Mouse (Mus musculus): ENCODE measurements around the gene Dennd2c. TPM values are rescaled to one million over a fixed set of nuclear protein-coding genes. Genes with fewer than 3 reads are reported as not detected.
"Not testable (repeated sequence)": the region's sequence is repeated elsewhere in the genome, so short reads cannot be mapped to it uniquely, and the experiment has no call there.

Dennd2c gene
- polyA plus RNA-seq, 1 experiment from 2014 or later, result 8.6 TPM

DNA sequence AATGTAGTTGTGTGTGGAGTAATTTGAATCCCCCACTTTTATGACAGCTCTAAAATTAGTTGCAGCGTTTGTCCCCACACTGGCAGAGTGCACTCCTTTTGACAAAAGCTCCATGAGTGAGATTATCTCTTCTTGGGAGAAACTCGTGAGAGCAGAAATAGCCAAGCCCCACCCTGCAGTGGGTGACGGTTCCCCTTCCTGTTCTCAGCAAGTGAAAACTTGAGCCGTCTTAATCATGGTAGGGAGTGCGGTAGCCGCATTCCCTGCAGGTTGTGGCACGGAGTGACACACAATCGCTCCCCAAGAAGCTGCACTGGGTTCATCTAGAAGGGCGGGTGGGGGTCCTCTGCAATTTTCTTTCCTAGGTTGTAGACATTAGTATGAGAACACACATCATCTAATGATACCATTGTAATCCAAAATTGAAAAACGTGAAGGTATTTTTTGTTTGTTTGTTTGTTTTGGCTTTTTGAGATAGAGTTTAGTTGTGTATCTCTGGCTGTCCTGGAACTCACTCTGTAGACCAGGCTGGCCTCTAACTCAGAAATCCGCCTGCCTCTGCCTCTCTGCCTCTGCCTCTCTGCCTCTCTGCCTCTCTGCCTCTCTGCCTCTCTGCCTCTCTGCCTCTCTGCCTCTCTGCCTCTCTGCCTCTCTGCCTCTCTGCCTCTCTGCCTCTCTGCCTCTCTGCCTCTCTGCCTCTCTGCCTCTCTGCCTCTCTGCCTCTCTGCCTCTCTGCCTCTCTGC is 37.9 kb downstream of the Dennd2c start:
- Histone ChIP-seq H3K36me3 (peaks cover 64% of the 10 kb centered on the region), H3K4me3 (replicated peaks) (peak overlapping the region; percentile 48), H3K4me2 (peak overlapping the region; percentile 69), H3K9ac (peak overlapping the region; percentile 70), H3K27ac (peak overlapping the region; percentile 88), H3K4me1 (replicated peaks) (peaks cover 49% of the 10 kb centered on the region)
- not testable (repeated sequence) for H3K9me3 ChIP-seq (replicated peaks); H3K27me3 ChIP-seq
- ATAC-seq (ENCODE audit: low read depth), result peak; percentile 92
- DNase-seq, result peak; percentile 58
- 27% methylated on average over 11 of the region's 11 CpGs for WGBS (ENCODE audit: insufficient replicate concordance)

DNA sequence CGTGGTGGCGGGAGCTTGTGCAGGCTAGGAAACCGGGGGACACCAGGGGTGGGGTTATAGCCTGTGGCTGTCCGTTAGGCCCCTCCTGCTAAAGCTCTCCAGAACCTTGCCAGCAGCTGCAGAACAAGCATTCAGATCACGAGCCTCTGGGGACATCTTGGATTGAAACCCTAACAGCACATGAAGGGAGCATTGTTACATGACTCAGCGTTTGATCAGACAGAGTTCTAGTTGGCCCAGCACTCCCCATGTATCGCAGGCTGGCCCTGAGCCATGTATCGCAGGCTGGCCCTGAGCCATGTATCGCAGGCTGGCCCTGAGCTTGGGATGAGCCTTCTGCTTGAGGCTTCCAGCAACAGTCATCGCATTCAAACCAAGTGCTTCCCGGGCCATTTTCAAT is 38.9 kb downstream of the Dennd2c start:
- 82% methylated on average over 11 of the region's 11 CpGs for WGBS (ENCODE audit: insufficient replicate concordance)
- H3K27me3 ChIP-seq, result no peaks in the 10 kb centered on the region
- H3K4me3 ChIP-seq (replicated peaks), result no peak overlapping the region
- peak overlapping the region; percentile 88 for H3K27ac ChIP-seq
- H3K36me3 ChIP-seq, result peaks cover 70% of the 10 kb centered on the region
- H3K4me2 ChIP-seq, result peak overlapping the region; percentile 7
- peak overlapping the region; percentile 47; the same call in 1 of the 2 replicates for H3K9ac ChIP-seq
- no peaks in the 10 kb centered on the region for H3K9me3 ChIP-seq (replicated peaks)
- H3K4me1 ChIP-seq (replicated peaks), result peaks cover 49% of the 10 kb centered on the region
- DNase-seq, result no peak
- ATAC-seq (ENCODE audit: low read depth), result peak; percentile 29

DNA sequence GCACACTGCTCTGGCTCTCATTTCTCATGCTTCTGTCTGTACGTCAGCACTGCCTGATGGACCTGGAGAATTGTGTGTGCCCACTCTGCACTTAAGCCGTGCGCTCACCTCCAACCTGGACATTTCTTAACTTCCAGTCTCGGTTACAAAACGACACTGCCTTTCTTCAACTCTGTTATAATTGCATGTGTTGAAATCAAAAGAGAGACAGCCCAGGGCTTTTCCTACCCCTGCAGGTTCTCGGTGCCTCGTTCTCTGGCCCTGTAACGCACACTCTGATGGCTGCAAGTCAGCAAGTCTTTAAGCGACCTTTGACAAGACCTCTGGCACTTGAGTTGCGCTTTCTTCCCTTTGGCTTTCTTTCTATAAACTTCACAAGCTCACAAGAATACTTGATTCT is 40.0 kb downstream of the Dennd2c start:
- ATAC-seq (ENCODE audit: low read depth), result no peak
- Histone ChIP-seq H3K27ac (no peak overlapping the region), H3K27me3 (no peaks in the 10 kb centered on the region), H3K9me3 (replicated peaks) (no peaks in the 10 kb centered on the region), H3K4me3 (replicated peaks) (no peak overlapping the region), H3K4me1 (replicated peaks) (peaks cover 43% of the 10 kb centered on the region), H3K4me2 (no peak overlapping the region), H3K36me3 (peaks cover 70% of the 10 kb centered on the region), H3K9ac (no peak overlapping the region)
- no peak for DNase-seq
- 86% methylated on average over 10 of the region's 10 CpGs for WGBS (ENCODE audit: insufficient replicate concordance)

DNA sequence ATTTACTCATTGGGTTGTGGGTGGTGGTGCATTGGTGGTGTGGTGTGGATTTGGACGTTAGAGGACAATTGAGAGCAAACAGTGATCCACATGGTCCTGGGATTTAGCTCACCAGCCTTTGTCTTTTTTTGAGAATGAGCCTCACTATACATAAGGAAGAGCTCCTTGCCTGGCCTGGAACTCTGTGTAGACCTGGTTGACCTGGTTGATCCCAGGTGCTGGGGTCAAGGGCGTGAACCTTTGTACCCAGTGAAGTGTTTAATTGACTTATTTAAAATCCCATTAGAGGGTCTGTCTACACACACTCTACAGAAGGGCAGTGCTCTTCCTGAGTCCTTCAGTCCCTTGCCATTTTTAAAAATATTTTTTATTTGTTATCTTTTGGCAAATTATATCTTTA is 42.9 kb downstream of the Dennd2c start:
- WGBS (ENCODE audit: insufficient replicate concordance), result 80% methylated on average over 2 of the region's 2 CpGs
- no peak overlapping the region for H3K4me2 ChIP-seq
- no peak for ATAC-seq (ENCODE audit: low read depth)

DNA sequence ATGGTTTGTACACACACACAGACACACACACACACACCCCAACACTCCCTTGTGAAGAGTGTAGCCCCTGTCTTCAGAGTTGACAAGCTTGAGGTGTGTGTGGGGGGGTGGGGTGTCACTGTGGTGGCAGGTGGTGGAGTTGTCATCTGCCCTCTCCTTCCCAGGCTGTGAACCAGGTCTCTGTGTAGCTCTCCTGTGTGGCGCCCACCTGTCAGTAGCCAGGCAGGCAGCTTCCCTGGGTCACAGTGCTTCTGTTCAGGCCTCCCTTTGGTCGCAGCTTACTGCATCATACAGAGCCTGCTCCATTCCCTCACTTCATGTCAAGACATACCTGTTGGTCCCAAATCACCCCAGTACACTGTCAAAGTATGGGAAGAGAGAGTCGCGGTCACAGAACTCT is 43.4 kb downstream of the Dennd2c start:
- H3K4me2 ChIP-seq, result no peak overlapping the region
- no peak overlapping the region for H3K9ac ChIP-seq
- H3K4me1 ChIP-seq (replicated peaks), result peaks cover 14% of the 10 kb centered on the region
- no peak overlapping the region for H3K4me3 ChIP-seq (replicated peaks)
- ATAC-seq (ENCODE audit: low read depth) (no peak), DNase-seq (no peak)
- peaks cover 86% of the 10 kb centered on the region for H3K36me3 ChIP-seq
- no peaks in the 10 kb centered on the region for H3K27me3 ChIP-seq
- WGBS (ENCODE audit: insufficient replicate concordance), result 91% methylated on average over 4 of the region's 4 CpGs
- no peaks in the 10 kb centered on the region for H3K9me3 ChIP-seq (replicated peaks)
- no peak overlapping the region for H3K27ac ChIP-seq

More for the DNA sequence above, 42.9 kb downstream of the Dennd2c start:
- Histone ChIP-seq H3K9me3 (replicated peaks) (no peaks in the 10 kb centered on the region), H3K27me3 (no peaks in the 10 kb centered on the region), H3K4me1 (replicated peaks) (peaks cover 18% of the 10 kb centered on the region), H3K4me3 (replicated peaks) (no peak overlapping the region), H3K9ac (no peak overlapping the region), H3K36me3 (peaks cover 82% of the 10 kb centered on the region), H3K27ac (no peak overlapping the region)
- DNase-seq, result no peak

DNA sequence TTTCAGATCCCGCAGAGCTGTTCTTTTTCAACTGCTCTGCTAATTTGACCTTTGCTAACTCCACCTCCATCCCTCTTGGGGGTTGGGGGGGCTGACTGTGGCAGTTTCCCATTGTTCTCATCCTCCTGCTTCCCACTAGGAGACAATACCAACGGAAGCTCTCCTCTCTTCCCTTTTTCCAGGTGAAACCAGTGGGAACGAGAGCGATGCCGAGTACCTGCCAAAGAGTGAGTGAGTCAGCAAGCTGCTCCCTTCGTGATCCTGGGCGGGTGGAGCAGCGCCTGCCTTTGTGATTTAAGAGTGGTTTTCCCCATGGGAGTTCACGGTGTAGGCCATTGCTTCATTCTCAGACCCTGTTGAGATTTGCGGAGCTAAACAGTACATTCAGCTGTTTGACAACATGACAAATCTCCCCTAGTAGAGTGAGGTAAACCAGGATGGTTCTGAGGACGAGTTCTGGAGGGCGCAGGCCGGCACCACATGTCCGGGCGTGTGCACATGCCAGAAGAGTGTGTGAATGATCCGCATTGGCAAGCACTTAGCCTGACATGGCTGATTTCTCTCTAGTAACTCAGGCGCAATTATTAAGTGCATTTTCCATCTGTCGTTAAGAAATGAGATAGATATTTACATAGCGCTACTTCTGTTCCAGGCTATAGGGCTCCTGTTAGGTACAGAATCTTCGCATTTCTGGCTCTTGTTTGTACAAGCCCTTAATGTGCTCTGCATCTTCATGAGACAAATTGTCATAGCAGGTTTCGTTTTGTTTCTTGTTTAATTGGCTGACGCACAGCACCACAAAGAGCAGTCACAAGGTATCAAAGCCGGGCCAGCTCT is 44.1 kb downstream of the Dennd2c start:
- Histone ChIP-seq H3K27ac (no peak overlapping the region), H3K9me3 (replicated peaks) (no peaks in the 10 kb centered on the region), H3K4me1 (replicated peaks) (peaks cover 7% of the 10 kb centered on the region), H3K27me3 (no peaks in the 10 kb centered on the region), H3K36me3 (peaks cover 85% of the 10 kb centered on the region), H3K4me3 (replicated peaks) (no peak overlapping the region), H3K4me2 (no peak overlapping the region), H3K9ac (no peak overlapping the region)
- 80% methylated on average over 23 of the region's 23 CpGs for WGBS (ENCODE audit: insufficient replicate concordance)
- DNase-seq, result no peak
- no peak for ATAC-seq (ENCODE audit: low read depth)

DNA sequence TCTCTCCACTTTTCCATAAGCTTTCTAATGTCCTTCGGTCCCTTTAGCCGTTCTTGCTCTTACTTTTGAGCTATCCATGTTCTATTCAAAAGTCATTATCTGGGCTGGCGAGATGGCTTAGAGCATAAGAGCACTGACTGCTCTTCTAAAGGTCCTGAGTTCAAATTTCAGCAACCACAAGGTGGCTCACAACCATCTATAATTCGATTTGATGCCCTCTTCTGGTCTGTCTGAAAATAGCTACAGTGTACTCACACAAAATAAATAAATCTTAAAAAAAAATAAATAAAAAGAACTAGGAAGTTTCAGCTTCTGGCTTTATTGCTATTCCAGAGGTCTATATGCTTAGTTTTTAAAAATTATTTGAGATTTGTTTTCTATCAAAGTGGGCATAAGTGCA is 45.4 kb downstream of the Dennd2c start:
- H3K36me3 ChIP-seq, result peaks cover 84% of the 10 kb centered on the region
- ATAC-seq (ENCODE audit: low read depth) (no peak), DNase-seq (no peak)
- no peaks in the 10 kb centered on the region for H3K4me1 ChIP-seq (replicated peaks)
- no peak overlapping the region for H3K4me2 ChIP-seq
- H3K4me3 ChIP-seq (replicated peaks), result no peak overlapping the region
- no peak overlapping the region for H3K9ac ChIP-seq
- H3K9me3 ChIP-seq (replicated peaks), result no peaks in the 10 kb centered on the region
- no peak overlapping the region for H3K27ac ChIP-seq
- no peaks in the 10 kb centered on the region for H3K27me3 ChIP-seq
- WGBS (ENCODE audit: insufficient replicate concordance), result 81% methylated on average over 4 of the region's 4 CpGs

DNA sequence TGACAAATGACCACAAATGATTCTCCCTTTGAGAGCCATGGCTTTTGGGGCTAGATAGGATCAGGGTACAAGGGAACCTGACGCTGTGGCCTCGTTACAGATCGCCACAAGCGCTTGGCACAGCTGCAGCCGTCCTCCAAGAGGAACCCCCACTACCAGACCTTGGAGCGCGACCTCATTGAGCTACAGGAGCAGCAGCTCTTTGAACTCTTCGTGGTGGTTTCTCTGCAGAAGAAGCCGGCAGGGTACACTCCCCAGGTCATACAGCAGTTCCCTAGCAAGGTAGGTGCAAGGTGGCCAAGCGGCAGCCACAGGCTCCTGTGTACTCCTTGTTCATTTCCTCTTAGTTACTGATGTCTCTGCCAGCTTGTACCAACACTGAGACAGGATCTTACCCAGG is 46.5 kb downstream of the Dennd2c start:
- no peak overlapping the region for H3K4me3 ChIP-seq (replicated peaks)
- no peak for DNase-seq
- no peak overlapping the region for H3K9ac ChIP-seq
- no peak overlapping the region for H3K27ac ChIP-seq
- H3K4me2 ChIP-seq, result no peak overlapping the region
- H3K9me3 ChIP-seq (replicated peaks), result no peaks in the 10 kb centered on the region
- 70% methylated on average over 10 of the region's 10 CpGs for WGBS (ENCODE audit: insufficient replicate concordance)
- no peaks in the 10 kb centered on the region for H3K27me3 ChIP-seq
- no peaks in the 10 kb centered on the region for H3K4me1 ChIP-seq (replicated peaks)
- peaks cover 86% of the 10 kb centered on the region for H3K36me3 ChIP-seq
- no peak for ATAC-seq (ENCODE audit: low read depth)

DNA sequence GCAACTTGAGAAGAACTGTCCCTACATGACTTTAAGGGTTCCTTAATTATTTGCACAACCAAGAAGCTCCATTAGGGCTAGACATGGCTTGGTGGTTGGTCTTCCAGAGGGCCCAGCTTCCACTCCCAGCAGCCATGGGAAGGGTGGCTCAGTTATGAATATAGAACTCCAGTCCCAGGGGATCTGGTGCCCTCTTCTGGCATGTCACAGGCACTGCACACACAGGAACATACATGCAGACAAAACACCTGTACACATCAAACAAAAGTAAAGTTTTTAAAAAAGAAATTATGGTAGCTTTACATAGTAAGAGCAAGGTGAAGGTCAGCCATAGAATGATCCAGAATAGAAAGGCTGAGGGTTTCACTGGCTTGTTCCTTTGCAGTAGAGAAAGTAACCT is 51.4 kb downstream of the Dennd2c start:
- no peak for DNase-seq
- H3K36me3 ChIP-seq, result peaks cover 94% of the 10 kb centered on the region
- ATAC-seq (ENCODE audit: low read depth), result 0 out of 2 replicates have a peak, but pooled peaks have one; percentile 30

DNA sequence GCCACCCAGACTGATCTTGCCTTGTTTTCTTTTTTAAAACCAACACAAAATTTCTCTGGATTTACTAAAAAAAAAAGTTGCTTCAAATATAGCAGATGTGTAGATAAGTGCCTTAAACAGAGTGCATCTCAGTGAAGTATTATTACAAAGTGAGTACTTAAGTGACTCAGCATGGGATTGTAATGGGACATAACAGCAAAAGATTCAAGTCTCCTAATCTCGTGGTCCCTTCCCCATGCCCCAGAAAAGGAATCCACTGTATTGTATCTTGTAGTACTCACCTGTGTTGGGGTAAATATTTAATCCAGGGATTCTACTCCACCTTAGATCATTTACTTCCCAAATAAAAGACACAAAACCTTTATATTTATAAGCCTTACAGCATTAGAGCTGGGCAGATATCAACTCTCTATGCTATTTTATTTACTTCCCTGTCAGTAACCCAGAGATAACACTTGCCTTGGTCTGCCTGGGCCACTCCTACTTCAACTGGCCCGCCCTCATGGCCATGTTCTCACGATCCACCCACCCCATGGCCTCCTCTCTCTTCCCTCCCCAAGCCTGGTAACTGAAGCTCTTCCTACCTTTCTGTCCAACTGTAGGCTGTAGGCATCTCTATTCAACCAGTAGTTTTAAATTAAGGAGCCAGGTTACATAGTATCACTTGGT is 57.0 kb downstream of the Dennd2c start:
- Histone ChIP-seq H3K4me3 (replicated peaks) (no peak overlapping the region), H3K9me3 (replicated peaks) (no peaks in the 10 kb centered on the region), H3K36me3 (peaks cover 85% of the 10 kb centered on the region), H3K27ac (peak overlapping the region; percentile 69), H3K4me2 (0 out of 2 replicates have a peak overlapping the region, but pooled peaks have one; percentile 7), H3K4me1 (replicated peaks) (peaks cover 19% of the 10 kb centered on the region), H3K9ac (0 out of 2 replicates have a peak overlapping the region, but pooled peaks have one; percentile 20), H3K27me3 (no peaks in the 10 kb centered on the region)
- DNase-seq (peak; percentile 50), ATAC-seq (ENCODE audit: low read depth) (peak; percentile 98)
- 21% methylated on average over 3 of the region's 3 CpGs for WGBS (ENCODE audit: insufficient replicate concordance)

More for the DNA sequence above, 51.4 kb downstream of the Dennd2c start:
- H3K9me3 ChIP-seq (replicated peaks), result no peaks in the 10 kb centered on the region
- H3K27me3 ChIP-seq, result no peaks in the 10 kb centered on the region
- H3K4me2 ChIP-seq, result no peak overlapping the region
- H3K4me1 ChIP-seq (replicated peaks), result peaks cover 2% of the 10 kb centered on the region
- H3K27ac ChIP-seq, result no peak overlapping the region
- H3K9ac ChIP-seq, result no peak overlapping the region
- no peak overlapping the region for H3K4me3 ChIP-seq (replicated peaks)

DNA sequence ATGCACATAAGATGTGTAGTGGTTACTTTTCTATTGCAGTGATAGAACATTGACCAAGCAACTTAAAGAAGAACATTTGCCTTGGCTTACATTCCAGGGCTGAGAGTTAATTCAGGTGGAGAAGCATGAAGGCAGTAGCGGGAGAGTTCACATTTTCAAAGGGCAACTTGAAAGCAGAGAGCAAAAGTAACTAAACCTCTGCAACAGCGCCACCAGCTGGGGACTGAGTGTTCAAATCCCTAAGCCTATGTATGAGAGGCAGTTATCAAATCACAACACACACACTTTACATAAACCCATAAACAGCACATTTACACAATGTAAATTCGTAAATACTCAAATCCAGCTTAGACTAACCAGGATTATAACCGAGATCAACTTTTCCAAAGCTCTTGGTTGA is 67.4 kb downstream of the Dennd2c start:
- no peak for ATAC-seq (ENCODE audit: low read depth)
- H3K4me3 ChIP-seq (replicated peaks), result no peak overlapping the region
- H3K36me3 ChIP-seq, result peaks cover 63% of the 10 kb centered on the region
- no peak overlapping the region for H3K4me2 ChIP-seq
- H3K27ac ChIP-seq, result no peak overlapping the region
- no peak overlapping the region for H3K9ac ChIP-seq
- H3K9me3 ChIP-seq (replicated peaks), result no peaks in the 10 kb centered on the region
- H3K27me3 ChIP-seq, result no peaks in the 10 kb centered on the region
- H3K4me1 ChIP-seq (replicated peaks), result peaks cover 38% of the 10 kb centered on the region
- 7% methylated on average over 4 of the region's 4 CpGs for WGBS (ENCODE audit: insufficient replicate concordance)
- peak; percentile 73 for DNase-seq

Data from liver, embryonic 13.5 days (tissue).